Mouse (Mus musculus) layer of hippocampus, postnatal 10 days (tissue): Measurements from ENCODE around the gene Gm11639. TPM values are rescaled to one million over a fixed set of nuclear protein-coding genes. Genes with fewer than 3 reads are reported as not detected.
"Not testable (repeated sequence)": the region's sequence is repeated elsewhere in the genome, so short reads cannot be mapped to it uniquely, and the experiment has no call there.

Source experiments
- DNase-seq, 2 experiments: peaks; one replicate each; pipeline ENCODE4 v3.0.0; 2021; ENCODE audit warnings: low spot score in 2 of 2
- total RNA-seq, 2 experiments: library from RNA; stranded (reverse); gene quantifications; 2 replicates each; pipeline ENCODE4 v1.2.3; 2021

Gm11639 gene
- total RNA-seq, 2 experiments from 2014 or later = 0.58 to 0.82 TPM

DNA sequence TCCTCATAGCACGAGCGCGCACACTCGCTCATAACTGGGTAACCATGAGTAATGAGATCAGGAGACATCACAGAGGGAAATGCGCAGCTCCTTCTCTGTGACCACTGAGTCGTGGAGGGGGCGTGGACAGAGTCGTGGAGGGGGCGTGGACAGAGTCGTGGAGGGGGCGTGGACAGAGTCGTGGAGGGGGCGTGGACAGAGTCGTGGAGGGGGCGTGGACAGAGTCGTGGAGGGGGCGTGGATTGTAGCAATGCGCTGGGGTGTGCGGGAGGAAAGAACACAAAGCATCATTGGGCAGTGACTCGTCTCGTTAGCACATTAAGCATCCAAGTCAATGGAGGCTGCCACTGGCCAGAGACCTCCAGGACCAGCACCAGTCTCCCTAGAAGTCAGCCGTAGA lies 426.9 kb downstream of the Gm11639 start:
- not testable (repeated sequence) for DNase-seq

DNA sequence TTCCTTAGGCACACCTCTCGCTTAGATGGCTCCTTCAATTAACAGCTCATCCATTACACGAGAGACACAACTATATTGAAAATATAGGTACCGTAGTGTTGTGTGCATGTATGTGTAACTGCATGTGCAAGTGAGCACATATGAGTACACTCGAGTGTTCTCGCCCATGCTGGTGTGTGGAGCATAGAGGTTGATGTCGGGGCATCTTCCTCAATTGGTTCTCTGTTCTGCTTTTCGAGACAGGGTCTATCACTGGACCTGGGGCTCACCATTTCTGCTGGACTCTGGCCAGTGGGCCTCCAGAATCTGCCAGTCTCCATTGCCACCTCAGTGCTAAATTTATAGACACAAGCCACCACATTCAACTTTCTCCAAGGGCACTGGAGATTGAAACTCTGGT lies 432.3 kb downstream of the Gm11639 start:
- no peak for DNase-seq

DNA sequence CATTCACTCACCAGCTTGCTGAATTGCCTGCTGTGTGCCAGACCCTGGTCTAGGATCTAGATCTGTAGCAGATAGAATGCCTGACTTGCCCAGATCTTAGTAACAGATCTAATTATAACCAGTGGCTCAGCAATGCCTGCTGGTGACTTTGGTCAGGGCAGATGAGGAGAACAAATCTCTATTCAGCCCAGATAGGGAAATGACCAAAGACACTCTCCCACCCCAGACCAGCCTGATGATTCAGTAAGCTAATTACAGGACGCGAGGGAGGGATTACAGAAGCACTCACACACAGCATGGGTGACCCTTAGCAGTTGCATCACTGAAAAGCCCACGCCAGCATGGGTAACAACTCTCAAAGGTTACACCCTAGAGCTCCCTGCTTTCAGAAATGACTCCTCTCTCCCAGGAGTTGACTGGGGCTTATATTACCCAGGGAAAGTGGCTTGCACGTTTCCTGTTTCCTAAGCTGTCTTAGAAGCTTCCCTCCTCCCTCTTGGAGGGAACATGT lies 435.1 kb downstream of the Gm11639 start:
- DNase-seq = no peak

DNA sequence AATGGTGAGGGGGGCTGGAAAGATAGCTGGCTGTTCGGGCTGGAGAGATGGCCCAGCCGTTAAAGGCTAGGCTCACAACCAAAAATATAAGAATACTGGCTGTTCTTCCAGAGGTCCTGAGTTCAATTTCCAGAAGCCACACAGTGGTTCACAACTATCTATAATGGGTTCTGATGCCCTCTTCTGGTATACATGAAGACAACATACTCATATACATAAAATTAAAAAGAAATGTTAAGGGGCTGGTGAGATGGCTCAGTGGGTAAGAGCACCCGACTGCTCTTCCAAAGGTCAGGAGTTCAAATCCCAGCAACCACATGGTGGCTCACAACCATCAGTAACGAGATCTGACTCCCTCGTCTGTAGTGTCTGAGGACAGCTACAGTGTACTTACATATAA lies 436.3 kb downstream of the Gm11639 start:
- not testable (repeated sequence) for DNase-seq

DNA sequence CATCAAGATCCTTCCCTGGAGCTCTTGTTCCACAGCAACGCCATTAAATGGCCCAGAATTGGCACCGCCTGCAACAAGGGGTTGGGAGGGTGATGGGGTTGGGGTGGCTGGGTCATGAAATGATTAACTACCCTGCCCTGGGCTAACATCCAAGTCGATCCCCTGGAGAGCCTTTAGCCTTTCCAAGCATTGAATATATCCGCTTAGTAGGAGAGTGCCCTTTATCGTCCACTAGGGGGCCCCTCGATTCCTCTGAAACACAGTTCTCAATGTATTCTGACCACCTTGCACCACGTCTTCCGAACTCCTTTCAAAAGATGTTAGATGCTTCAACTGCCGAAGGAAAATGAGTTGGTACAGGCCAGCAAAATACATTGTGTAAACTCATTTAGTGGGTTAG lies 438.5 kb downstream of the Gm11639 start:
- DNase-seq = peak; percentile 17 to 34

DNA sequence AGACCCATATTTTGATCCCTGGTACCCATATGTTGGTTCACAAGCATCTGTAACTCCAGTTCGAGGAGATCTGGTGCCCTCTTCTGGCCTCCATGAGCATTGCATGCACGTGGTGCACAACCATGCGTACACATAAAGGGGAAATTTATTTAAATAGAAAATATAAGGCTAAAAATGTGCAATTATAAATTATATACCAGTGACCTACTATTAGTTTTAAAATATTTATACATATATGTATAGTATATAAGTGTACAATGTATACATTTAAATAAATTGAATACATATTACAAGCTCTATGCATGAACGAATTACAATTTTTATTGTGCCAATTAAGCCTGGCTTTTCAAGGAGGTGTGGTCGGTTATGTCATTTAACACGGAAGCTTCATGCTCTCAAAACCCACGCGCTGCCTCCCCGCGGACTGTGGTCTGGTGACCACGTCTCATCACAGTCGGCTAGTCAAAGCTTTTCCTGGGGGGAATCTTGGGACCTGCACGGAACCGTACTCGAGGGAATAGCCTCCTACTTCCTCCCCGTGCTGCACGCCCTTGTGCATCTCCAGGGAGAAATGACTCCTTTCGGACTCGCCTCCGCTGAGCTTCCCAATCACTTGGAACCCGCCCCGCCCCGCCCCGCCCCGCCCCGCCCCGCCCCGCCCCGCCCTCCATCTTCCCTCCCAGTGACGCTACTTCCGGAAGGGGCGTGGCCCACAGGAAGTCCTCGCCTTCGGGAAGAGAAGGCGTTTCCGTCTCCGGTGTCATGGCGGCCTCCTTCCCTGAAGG lies 440.4 kb downstream of the Gm11639 start, which contains the start of gene Mettl2:
Gene Mettl2, plus strand, starts transcription at position 691 of the 785 bp plus-strand sequence.
- DNase-seq = peak; percentile 79 to 83

DNA sequence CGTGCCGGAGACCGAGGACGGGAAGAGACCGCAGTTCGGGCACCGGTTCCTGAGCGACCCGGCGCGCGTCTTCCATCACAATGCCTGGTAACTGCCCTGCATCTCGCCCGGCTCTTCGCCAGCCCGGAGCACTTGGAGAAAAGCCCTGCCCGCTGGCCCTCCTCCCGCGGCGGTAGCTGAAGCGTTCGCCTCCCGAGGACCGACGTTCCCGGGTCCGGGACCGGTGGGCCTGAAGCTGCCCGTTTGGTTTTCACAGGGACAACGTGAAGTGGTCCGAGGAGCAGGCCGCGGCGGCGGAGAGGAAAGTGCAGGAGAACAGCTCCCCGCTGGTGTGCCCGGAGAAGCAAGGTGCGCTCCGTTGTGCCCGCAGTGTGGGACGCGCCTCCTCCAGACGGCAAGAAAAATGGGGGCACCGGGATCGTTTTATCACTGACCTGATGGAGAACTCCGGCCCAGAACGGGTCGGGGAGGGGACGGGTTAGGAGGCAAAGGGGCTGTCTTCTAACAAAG lies 441.1 kb downstream of the Gm11639 start:
- DNase-seq = no peak

DNA sequence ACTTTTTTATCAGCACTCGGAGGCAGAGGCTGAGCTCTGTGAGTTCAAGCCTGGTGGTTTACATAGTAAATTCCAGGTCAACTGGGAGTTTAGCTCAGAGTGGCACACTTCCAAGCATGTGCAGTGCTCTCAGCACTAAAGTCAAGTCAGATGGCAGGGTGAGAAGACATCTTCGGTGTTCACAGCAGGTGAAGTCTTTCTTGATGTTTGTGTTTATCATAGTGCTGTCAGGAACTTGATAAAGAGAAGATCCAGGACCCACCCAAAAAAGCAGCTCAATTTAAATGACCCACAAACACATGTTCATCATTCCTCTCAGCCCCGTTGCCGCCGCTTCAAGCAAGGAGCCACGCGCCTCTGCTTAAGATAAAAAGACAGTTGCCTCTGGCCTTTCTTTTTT lies 450.2 kb downstream of the Gm11639 start:
- DNase-seq = no peak

DNA sequence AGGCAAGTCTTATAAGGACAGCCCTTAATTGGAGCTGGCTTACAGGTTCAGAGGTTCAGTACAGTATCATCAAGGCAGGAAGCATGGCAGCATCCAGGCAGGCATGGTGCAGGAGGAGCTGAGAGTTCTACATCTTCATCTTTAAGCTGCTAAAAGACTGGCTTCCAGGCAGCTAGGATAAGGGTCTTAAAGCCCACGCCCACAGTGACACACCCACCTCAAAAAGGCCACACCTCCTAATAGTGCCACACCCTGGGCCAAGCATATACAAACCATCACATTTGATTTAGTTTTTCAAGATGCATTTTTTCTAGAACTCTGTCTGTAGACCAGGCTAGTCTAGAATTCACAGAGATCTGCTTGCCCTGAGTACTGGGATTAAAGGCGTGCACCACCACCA lies 451.7 kb downstream of the Gm11639 start:
- DNase-seq = not testable (repeated sequence)

DNA sequence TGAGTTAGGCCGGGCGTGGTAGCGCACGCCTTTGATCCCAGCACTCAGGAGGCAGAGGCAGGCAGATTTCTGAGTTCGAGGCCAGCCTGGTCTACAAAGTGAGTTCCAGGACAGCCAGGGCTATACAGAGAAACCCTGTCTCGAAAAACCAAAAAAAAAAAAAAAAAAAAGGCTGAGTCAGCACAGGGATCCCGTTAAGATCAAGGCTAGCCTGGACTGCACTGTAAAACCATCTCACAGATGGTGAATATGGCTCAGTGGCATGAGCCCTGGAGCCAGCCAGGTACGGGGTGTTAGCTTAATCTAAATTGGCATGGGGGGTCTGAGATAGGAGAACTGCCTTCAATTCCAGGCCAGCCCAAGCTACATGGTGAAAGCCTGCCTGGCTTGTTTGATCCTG lies 455.0 kb downstream of the Gm11639 start:
- not testable (repeated sequence) for DNase-seq

DNA sequence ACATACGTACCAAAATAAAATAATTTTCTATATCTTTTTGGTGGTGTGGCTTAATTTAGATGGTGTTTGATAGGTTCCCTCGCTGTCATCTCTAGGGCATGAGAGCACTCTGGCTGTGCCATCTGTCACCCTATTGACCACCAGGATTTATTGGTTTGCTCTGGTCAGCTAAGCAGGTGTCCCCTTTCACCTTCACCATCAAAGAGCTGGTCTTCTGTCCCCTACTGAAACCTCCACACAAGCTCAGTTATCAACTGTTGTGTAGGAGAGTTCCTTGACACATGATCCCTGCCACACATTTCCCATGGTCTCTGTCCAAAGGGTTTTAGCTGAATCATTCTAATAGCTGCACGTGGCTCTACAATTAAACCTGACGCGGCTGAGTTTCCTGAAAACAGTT lies 455.6 kb downstream of the Gm11639 start:
- no peak for DNase-seq

DNA sequence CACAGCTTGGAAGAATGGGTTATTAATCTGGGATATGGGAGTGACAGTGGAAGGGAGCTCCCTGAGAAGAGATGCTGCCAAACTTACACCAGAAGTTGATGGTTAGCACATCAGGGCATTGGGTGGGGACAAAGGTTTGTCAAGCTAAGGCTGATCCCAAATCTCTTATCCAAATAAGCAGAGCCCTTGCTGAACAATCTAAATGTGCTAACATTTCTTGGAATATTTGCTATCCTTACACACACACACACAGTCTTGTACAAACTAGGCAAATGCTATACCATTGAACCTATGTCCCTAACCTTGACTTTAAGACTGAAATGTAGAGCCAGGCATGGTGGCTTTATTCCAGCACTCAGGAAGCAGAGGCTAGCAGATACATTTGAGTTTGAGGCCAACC lies 458.1 kb downstream of the Gm11639 start:
- DNase-seq = no peak

DNA sequence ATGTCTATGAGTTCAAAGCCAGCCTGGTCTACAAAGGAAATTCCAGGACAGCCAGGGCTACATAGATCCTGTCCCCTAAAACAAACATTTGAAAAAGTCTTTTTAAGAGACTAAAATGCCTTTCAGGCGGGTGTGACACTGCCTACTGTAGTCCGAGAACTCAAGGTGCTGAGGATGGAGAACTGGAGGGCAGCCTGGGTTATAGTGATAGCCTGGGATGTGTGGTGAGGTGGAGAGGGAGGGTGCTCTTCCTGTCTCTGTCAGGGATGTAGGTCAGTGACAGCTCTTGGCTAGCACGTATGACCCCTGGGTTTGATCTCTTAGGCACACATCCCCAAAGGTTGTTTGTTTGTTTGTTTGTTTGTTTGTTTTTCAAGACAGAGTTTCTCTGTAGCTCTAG lies 458.6 kb downstream of the Gm11639 start:
- DNase-seq = no peak

DNA sequence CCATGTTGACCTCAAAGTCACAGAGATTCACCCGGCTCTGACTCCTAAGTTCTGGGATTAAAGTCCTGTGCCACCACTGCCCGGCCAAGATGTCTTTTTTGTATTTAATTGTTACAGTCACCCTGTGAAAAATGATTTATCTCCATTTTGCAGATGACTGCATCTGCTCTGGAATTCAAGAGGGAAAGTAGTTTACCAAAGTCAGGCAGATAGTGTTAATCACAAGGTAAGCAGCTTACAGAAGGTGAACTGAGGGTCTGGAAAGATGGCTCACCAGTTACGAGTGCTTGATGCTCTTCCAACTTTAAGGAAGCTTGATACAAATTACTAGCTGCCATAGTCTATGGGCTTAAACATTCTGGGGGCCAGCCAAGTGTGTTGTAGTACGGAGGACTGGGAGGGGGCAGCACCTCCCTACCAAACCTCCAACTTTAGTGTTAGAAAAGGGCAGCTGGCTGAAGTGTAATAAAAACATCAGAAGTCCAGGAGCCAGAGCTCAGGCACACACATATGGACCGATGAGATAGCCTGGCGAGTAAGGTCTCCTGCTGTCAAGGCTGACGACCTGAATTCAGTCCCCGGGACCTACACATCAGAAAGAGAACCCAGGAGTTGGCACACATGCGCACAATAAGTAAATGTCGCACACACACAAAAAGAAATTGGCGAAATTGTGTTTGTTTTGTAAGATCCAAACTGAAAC lies 459.2 kb downstream of the Gm11639 start:
- no peak for DNase-seq

DNA sequence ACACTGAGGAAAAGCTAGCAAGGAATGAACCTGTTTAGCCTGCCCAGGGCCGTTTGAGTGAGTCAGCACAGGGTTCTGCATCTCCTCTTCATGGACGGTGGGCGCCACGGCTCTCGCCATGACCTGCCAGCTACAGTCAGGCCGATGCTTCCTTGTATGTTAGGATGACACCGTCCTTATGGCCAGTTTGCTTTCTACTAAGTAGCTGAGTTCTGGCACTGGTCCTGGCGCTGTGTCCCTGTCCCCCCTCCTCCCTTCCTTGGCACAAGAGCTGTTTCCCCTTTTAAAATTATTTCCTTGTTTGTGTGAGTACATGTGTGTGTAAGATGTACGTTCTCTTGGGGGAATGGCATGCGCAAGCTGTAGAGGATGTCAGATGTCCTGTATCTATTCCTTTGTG lies 459.7 kb downstream of the Gm11639 start:
- DNase-seq = no peak

DNA sequence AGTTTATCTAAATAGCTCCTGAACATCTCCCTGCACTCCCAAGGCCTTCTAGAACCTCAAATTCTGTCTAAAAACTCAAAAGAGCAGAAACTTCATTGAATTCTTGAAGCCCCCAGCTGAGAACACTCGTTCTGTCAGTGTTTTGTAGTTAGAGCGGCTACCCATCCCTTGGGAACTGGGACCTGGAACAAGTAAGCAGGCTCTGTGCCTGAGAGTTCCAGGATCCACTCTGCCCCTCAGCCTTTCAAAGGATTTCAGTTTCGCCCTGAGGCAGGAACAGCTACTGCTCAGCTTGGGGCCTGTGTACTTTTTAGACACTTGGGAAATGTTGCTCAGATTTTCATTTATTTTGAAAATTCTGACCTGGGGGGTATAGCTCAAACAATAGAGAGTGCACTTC lies 461.1 kb downstream of the Gm11639 start, which contains the start of gene Gm10842:
Gene Gm10842, plus strand, starts transcription at position 301 of the 400 bp plus-strand sequence.
- DNase-seq = no peak

DNA sequence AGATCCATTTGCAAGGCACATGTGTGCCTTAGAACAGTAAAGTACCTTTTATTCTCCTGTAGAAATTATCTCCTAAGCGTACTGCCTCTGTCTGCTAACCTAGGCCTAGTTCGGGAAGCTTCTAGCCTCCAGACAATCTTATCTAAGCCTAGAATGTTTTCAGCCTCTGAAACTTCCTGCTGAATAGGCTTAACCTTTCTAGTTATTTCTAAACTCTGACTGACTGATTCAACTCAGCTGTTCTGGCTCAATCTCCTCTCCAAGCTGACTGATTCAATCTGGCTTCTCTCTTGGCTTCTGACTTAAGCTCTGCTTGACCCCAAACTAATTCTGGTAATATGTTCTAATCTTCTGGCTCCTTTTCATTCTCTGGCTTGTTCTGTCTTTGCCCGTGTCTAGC lies 463.8 kb downstream of the Gm11639 start:
- no peak for DNase-seq

DNA sequence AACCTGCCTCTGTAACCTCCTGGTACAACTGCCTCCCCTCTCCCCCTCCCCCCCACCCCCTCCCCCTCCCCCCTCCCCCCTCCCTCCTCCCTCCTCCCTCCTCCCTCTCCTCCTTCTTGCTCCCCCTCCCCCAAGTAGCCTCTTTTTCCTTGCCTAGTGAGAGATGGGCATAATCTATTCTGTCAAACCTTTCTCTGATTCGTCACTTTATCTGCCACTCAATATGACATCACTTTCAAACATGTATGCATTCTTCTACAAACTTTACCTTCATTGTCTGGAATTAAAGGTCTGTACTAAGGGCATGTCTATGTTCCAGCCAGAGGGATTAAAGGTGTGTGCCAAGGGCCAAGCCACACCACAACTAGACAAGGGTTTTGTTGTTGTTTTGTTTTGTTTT lies 464.3 kb downstream of the Gm11639 start:
- no peak for DNase-seq

DNA sequence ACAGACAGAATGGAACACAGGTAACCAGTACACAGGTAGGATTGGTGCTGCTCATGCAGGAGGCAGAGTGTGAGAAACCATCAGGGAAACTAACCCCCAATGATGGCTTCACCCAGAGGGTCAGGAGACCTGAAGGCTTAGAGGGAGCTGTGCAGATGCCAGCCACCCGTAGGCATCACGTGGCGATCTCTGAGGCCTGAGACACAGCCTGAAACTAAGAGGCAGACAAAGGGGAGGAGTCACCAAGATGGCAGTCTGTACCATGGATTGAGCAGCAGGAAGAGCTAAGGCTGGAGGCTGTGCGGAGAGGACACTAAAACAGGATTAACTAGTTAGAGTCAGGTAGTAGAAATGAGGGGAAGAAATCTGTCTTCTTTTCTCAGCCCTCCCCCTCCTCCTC lies 465.2 kb downstream of the Gm11639 start:
- DNase-seq = no peak

DNA sequence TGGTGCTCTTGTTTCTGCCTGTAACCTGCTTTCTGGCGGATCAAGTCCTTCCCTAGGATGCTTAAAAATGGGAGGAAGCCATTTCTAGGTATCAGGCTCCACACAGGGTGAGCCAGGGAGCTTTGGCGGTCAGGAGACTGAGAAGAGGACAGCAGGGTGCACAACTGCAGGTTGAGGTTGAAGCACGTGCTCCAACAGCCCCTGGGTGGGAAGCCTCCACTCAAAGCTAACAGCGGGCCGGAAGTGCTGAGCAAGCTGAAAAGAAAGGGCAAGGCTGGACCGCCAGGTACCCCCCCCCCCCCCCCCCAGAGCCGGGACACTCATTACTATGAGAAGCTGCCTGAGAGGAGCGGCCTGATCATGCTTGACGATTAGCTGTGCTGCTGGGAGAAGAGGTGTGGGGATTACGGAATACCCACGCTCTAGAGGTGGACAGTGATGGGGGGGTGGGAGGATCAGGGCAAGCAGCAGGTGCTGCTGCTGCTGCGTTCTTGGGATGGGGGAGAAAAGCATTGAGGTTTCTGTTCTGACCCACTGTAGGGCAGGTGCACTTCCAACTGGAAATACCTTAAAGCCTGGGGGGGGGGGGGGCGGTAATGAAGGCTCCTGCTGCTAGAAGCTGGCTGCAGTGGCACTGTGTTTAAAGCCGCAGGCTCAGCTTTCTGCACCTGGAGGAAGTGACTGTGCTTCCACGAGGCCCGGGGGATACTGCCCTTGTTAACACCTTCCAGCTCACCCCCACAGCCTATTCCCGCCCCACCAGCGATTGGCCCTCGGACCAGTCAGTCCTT lies 465.9 kb downstream of the Gm11639 start:
- no peak for DNase-seq

DNA sequence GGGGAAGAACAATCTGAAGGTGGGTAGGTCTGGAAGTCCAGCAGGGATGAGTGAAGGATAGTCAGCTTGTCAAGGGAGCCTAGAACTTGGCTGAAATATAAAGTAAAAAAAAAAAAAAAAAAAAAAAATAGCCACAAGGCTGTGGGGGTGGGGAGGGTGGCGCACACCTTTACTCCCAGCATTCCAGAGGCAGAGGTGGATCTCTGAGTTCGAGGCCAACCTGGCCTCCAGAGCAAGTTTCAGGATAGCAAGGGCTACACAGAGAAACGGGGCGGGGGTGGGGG lies 466.5 kb downstream of the Gm11639 start:
- no peak for DNase-seq
